Mouse (Mus musculus): ENCODE measurements at regions not wholly inside any gene's neighbourhood (a gene's known extent, or its start where the extent isn't known, plus 50 kb on each side); places are given as distances from the start of the nearest gene placed in this dataset.

- TF ChIP-seq EP300 (optimal IDR thresholded peaks at IDR 0.05) (no peak), CTCF (IDR thresholded peaks at IDR 0.05; ENCODE audit: low read depth) (no peak)
Observed at GRCm38 (mm10) chr14:86293804-86294203, 847.2 kb downstream of the Diaph3 start.
